Mouse (Mus musculus) midbrain, embryonic 13.5 days (tissue): Measurements from ENCODE around the gene Wfikkn1. TPM values are rescaled to one million over a fixed set of nuclear protein-coding genes. Genes with fewer than 3 reads are reported as not detected.

ENCODE experiments used
- ATAC-seq: fragments of 200-750 bp; cut with Nextera tagmentation; 2 replicates; pipeline ENCODE4 v1.8.0; 2017; ENCODE audit warnings: mild to moderate bottlenecking, moderate TSS enrichment, moderate library complexity
- H3K27ac ChIP-seq: fragments of 300-500 bp; sonication (generic); 2 replicates; pipeline ENCODE4 v1.5.1; 2015; ENCODE audit warnings: inconsistent platforms, mild to moderate bottlenecking, moderate library complexity
- H3K27me3 ChIP-seq: fragments of 300-500 bp; sonication (generic); 2 replicates; pipeline ENCODE4 v1.6.1; 2015; ENCODE audit warnings: mild to moderate bottlenecking, inconsistent platforms
- H3K36me3 ChIP-seq: fragments of 300-500 bp; sonication (generic); 2 replicates; pipeline ENCODE4 v1.6.1; 2015; ENCODE audit warnings: mild to moderate bottlenecking, inconsistent platforms
- H3K4me1 ChIP-seq: fragments of 300-500 bp; sonication (generic); replicated peaks from 2 replicates; pipeline ENCODE4 v1.6.1; 2015; ENCODE audit warnings: inconsistent platforms
- H3K4me2 ChIP-seq: fragments of 300-500 bp; sonication (generic); replicated peaks from 2 replicates; pipeline ENCODE4 v1.6.1; 2015; ENCODE audit warnings: moderate library complexity, mild to moderate bottlenecking, inconsistent platforms
- H3K4me3 ChIP-seq: fragments of 300-500 bp; sonication (generic); replicated peaks from 2 replicates; pipeline ENCODE4 v1.5.1; 2015; ENCODE audit warnings: mild to moderate bottlenecking, inconsistent platforms
- H3K9ac ChIP-seq: fragments of 300-500 bp; sonication (generic); replicated peaks from 2 replicates; pipeline ENCODE4 v1.6.1; 2015; ENCODE audit warnings: mild to moderate bottlenecking, inconsistent platforms
- H3K9me3 ChIP-seq: fragments of 300-500 bp; sonication (generic); 2 replicates; pipeline ENCODE4 v1.6.1; 2016; ENCODE audit warnings: mild to moderate bottlenecking, inconsistent platforms
- WGBS: fragments of 180-500 bp; shearing (Covaris S2); methylation state at CpG from one replicate; pipeline ENCODE4 v1.1.7; 2015; 5-methylcytosine and 5-hydroxymethylcytosine counted together
- polyA plus RNA-seq: library from polyadenylated mRNA; unstranded; fragments of >200 nt; fragmentation: Nextera tagmentation; extraction: Ambion mirVana; gene quantifications from 2 replicates; pipeline ENCODE4 v1.2.1, GENCODE M21; 2015

Gene Wfikkn1
- polyA plus RNA-seq, 1 experiment from 2014 or later = 0.70 TPM

GRCm38 (mm10) chr17:25911816-25912215 lies 31.2 kb upstream of the Wfikkn1 start:
- Histone ChIP-seq H3K4me3 (no peak overlapping the region), H3K9ac (no peak overlapping the region), H3K4me2 (no peak overlapping the region), H3K4me1 (0 out of 2 replicates have a peak, but pooled peaks cover 11% of the 10 kb centered on the region), H3K27ac (no peak overlapping the region), H3K27me3 (no peaks in the 10 kb centered on the region), H3K9me3 (no peaks in the 10 kb centered on the region), H3K36me3 (0 out of 2 replicates have a peak, but pooled peaks cover 10% of the 10 kb centered on the region)
- no peak for ATAC-seq
- WGBS = 92% methylated on average over 4 of the region's 4 CpGs

GRCm38 (mm10) chr17:25907640-25908039 lies 27.0 kb upstream of the Wfikkn1 start:
- Histone ChIP-seq H3K4me2 (no peak overlapping the region), H3K9me3 (no peaks in the 10 kb centered on the region), H3K4me1 (no peaks in the 10 kb centered on the region), H3K9ac (no peak overlapping the region), H3K36me3 (0 out of 2 replicates have a peak, but pooled peaks cover 5% of the 10 kb centered on the region), H3K27me3 (no peaks in the 10 kb centered on the region), H3K4me3 (no peak overlapping the region), H3K27ac (no peak overlapping the region)
- ATAC-seq = no peak
- WGBS = 87% methylated on average over 2 of the region's 2 CpGs

GRCm38 (mm10) chr17:25903061-25903460 lies 22.4 kb upstream of the Wfikkn1 start:
- Histone ChIP-seq H3K4me3 (no peak overlapping the region), H3K4me2 (no peak overlapping the region), H3K27me3 (no peaks in the 10 kb centered on the region), H3K27ac (no peak overlapping the region), H3K9ac (no peak overlapping the region), H3K36me3 (peaks cover 9% of the 10 kb centered on the region), H3K9me3 (no peaks in the 10 kb centered on the region), H3K4me1 (no peaks in the 10 kb centered on the region)
- WGBS = 86% methylated on average over 3 of the region's 3 CpGs
- ATAC-seq = no peak

- no peak overlapping the region for H3K4me2 ChIP-seq
- 96% methylated on average over 1 of the region's 1 CpGs for WGBS
- no peak overlapping the region for H3K9ac ChIP-seq
- no peaks in the 10 kb centered on the region for H3K9me3 ChIP-seq
- H3K27ac ChIP-seq = no peak overlapping the region
- H3K36me3 ChIP-seq = peaks cover 9% of the 10 kb centered on the region
- H3K4me3 ChIP-seq = no peak overlapping the region
- no peak for ATAC-seq
- no peaks in the 10 kb centered on the region for H3K27me3 ChIP-seq
- H3K4me1 ChIP-seq = peaks cover 4% of the 10 kb centered on the region; the same call in 1 of the 2 replicates
Measured at GRCm38 (mm10) chr17:25900193-25900592, 19.5 kb upstream of the Wfikkn1 start.

- H3K36me3 ChIP-seq = peaks cover 8% of the 10 kb centered on the region
- no peak for ATAC-seq
- no peak overlapping the region for H3K4me2 ChIP-seq
- H3K27me3 ChIP-seq = no peaks in the 10 kb centered on the region
- peaks cover 8% of the 10 kb centered on the region for H3K4me1 ChIP-seq
- H3K27ac ChIP-seq = no peak overlapping the region
- H3K4me3 ChIP-seq = no peak overlapping the region
- no peaks in the 10 kb centered on the region for H3K9me3 ChIP-seq
- 64% methylated on average over 12 of the region's 12 CpGs for WGBS
- no peak overlapping the region for H3K9ac ChIP-seq
Measured at GRCm38 (mm10) chr17:25895891-25896290, 15.2 kb upstream of the Wfikkn1 start.

- peaks cover 8% of the 10 kb centered on the region for H3K4me1 ChIP-seq
- 31% methylated on average over 2 of the region's 2 CpGs for WGBS
- no peaks in the 10 kb centered on the region for H3K9me3 ChIP-seq
- H3K27me3 ChIP-seq = no peaks in the 10 kb centered on the region
- H3K36me3 ChIP-seq = peaks cover 4% of the 10 kb centered on the region
- no peak for ATAC-seq
- no peak overlapping the region for H3K27ac ChIP-seq
- H3K9ac ChIP-seq = no peak overlapping the region
- H3K4me3 ChIP-seq = no peak overlapping the region
- no peak overlapping the region for H3K4me2 ChIP-seq
Measured at GRCm38 (mm10) chr17:25895415-25895814, 14.8 kb upstream of the Wfikkn1 start.

- Histone ChIP-seq H3K4me2 (no peak overlapping the region), H3K9me3 (no peaks in the 10 kb centered on the region), H3K9ac (no peak overlapping the region), H3K27ac (peak overlapping the region; percentile 78), H3K27me3 (no peaks in the 10 kb centered on the region), H3K4me1 (peaks cover 8% of the 10 kb centered on the region), H3K4me3 (no peak overlapping the region), H3K36me3 (0 out of 2 replicates have a peak, but pooled peaks cover 9% of the 10 kb centered on the region)
- ATAC-seq = peak; percentile 89
- WGBS = 35% methylated on average over 2 of the region's 2 CpGs
Measured at GRCm38 (mm10) chr17:25893975-25894617, 13.4 kb upstream of the Wfikkn1 start.

GRCm38 (mm10) chr17:25888837-25889236 lies 8.2 kb upstream of the Wfikkn1 start:
- Histone ChIP-seq H3K36me3 (peaks cover 39% of the 10 kb centered on the region), H3K9ac (no peak overlapping the region), H3K27me3 (no peaks in the 10 kb centered on the region), H3K9me3 (no peaks in the 10 kb centered on the region), H3K4me3 (no peak overlapping the region), H3K4me2 (no peak overlapping the region), H3K4me1 (peaks cover 7% of the 10 kb centered on the region; the same call in 1 of the 2 replicates), H3K27ac (no peak overlapping the region)
- 98% methylated on average over 3 of the region's 3 CpGs for WGBS
- no peak for ATAC-seq

GRCm38 (mm10) chr17:25887467-25887866 lies 6.8 kb upstream of the Wfikkn1 start:
- Histone ChIP-seq H3K4me2 (no peak overlapping the region), H3K27me3 (no peaks in the 10 kb centered on the region), H3K27ac (no peak overlapping the region), H3K4me1 (peaks cover 7% of the 10 kb centered on the region; the same call in 1 of the 2 replicates), H3K36me3 (peaks cover 53% of the 10 kb centered on the region), H3K9ac (no peak overlapping the region), H3K4me3 (no peak overlapping the region), H3K9me3 (no peaks in the 10 kb centered on the region)
- no peak for ATAC-seq
- 92% methylated on average over 10 of the region's 10 CpGs for WGBS

GRCm38 (mm10) chr17:25886806-25887205 lies 6.1 kb upstream of the Wfikkn1 start:
- H3K9ac ChIP-seq = no peak overlapping the region
- H3K27ac ChIP-seq = no peak overlapping the region
- no peaks in the 10 kb centered on the region for H3K27me3 ChIP-seq
- peaks cover 11% of the 10 kb centered on the region for H3K4me1 ChIP-seq
- no peak overlapping the region for H3K4me2 ChIP-seq
- no peaks in the 10 kb centered on the region for H3K9me3 ChIP-seq
- ATAC-seq = no peak
- H3K4me3 ChIP-seq = no peak overlapping the region
- peaks cover 58% of the 10 kb centered on the region for H3K36me3 ChIP-seq

GRCm38 (mm10) chr17:25885636-25886035 lies 5.0 kb upstream of the Wfikkn1 start:
- 66% methylated on average over 4 of the region's 4 CpGs for WGBS
- H3K4me1 ChIP-seq = peaks cover 22% of the 10 kb centered on the region
- H3K27ac ChIP-seq = no peak overlapping the region
- no peak overlapping the region for H3K4me2 ChIP-seq
- H3K27me3 ChIP-seq = no peaks in the 10 kb centered on the region
- ATAC-seq = peak; percentile 39; the same call in 1 of the 2 replicates
- no peaks in the 10 kb centered on the region for H3K9me3 ChIP-seq
- no peak overlapping the region for H3K9ac ChIP-seq
- peaks cover 58% of the 10 kb centered on the region for H3K36me3 ChIP-seq
- no peak overlapping the region for H3K4me3 ChIP-seq

GRCm38 (mm10) chr17:25883824-25884223 lies 3.2 kb upstream of the Wfikkn1 start:
- 91% methylated on average over 3 of the region's 3 CpGs for WGBS
- Histone ChIP-seq H3K4me2 (no peak overlapping the region), H3K4me3 (no peak overlapping the region), H3K36me3 (peaks cover 61% of the 10 kb centered on the region), H3K9ac (no peak overlapping the region), H3K27me3 (no peaks in the 10 kb centered on the region), H3K4me1 (peaks cover 33% of the 10 kb centered on the region), H3K9me3 (no peaks in the 10 kb centered on the region), H3K27ac (0 out of 2 replicates have a peak overlapping the region, but pooled peaks have one; percentile 74)
- no peak for ATAC-seq

- Histone ChIP-seq H3K36me3 (peaks cover 61% of the 10 kb centered on the region), H3K9me3 (no peaks in the 10 kb centered on the region), H3K27me3 (no peaks in the 10 kb centered on the region), H3K9ac (0 out of 2 replicates have a peak overlapping the region, but pooled peaks have one; percentile 33), H3K4me3 (no peak overlapping the region), H3K4me2 (no peak overlapping the region), H3K4me1 (peaks cover 33% of the 10 kb centered on the region), H3K27ac (peak overlapping the region; percentile 74; the same call in 1 of the 2 replicates)
- WGBS = 78% methylated on average over 8 of the region's 8 CpGs
- no peak for ATAC-seq
Measured at GRCm38 (mm10) chr17:25883268-25883667, 2.6 kb upstream of the Wfikkn1 start.
